Mouse (Mus musculus): ENCODE measurements around the gene Nudt8. TPM values are rescaled to one million over a fixed set of nuclear protein-coding genes. Genes with fewer than 3 reads are reported as not detected.

The Nudt8 gene
- total and polyA plus RNA-seq, 2 experiments from 2014 or later: 22.1 to 26.2 TPM

- H3K27ac ChIP-seq (ENCODE audit: low read depth, low read length): no peak overlapping the region
- TF ChIP-seq CTCF (IDR thresholded peaks at IDR 0.05): no peak
- ATAC-seq (ENCODE audit: low FRiP score) (no peak), DNase-seq (ENCODE audit: low spot score) (no peak)
- peaks cover 7% of the 10 kb centered on the region; the same call in 1 of the 2 replicates for H3K4me1 ChIP-seq (ENCODE audit: insufficient read depth, low read length)
- no peaks in the 10 kb centered on the region for H3K27me3 ChIP-seq (ENCODE audit: insufficient read depth, low read length)
- 90% methylated on average over 5 of the region's 5 CpGs for WGBS
- H3K4me2 ChIP-seq (ENCODE audit: low read depth, low read length, poor library complexity, severe bottlenecking): no peak overlapping the region
- H3K9ac ChIP-seq (replicated peaks; ENCODE audit: low read length, poor library complexity, severe bottlenecking): no peak overlapping the region
- H3K36me3 ChIP-seq (ENCODE audit: insufficient read depth, low read length): peaks cover 10% of the 10 kb centered on the region
- H3K4me3 ChIP-seq (ENCODE audit: low read depth, low read length): no peak overlapping the region
- H3K9me3 ChIP-seq (ENCODE audit: low read length): no peaks in the 10 kb centered on the region
Observed at GRCm38 (mm10) chr19:4001752-4002151, 1.4 kb downstream of the Nudt8 start.

GRCm38 (mm10) chr19:4003112-4003511 is 2.7 kb downstream of the Nudt8 start, which contains the start of gene Doc2g:
Gene Doc2g (plus strand): TSS chr19:4003313.
- Histone ChIP-seq H3K9me3 (ENCODE audit: low read length) (no peaks in the 10 kb centered on the region), H3K4me2 (ENCODE audit: low read depth, low read length, poor library complexity, severe bottlenecking) (no peak within 1 kb of the TSS), H3K4me3 (ENCODE audit: low read depth, low read length) (no peak within 1 kb of the TSS), H3K27me3 (ENCODE audit: insufficient read depth, low read length) (no peaks in the 10 kb centered on the region), H3K9ac (replicated peaks; ENCODE audit: low read length, poor library complexity, severe bottlenecking) (0 out of 2 replicates have a peak within 1 kb of the TSS, but pooled peaks have one; percentile 4), H3K36me3 (ENCODE audit: insufficient read depth, low read length) (peaks cover 23% of the 10 kb centered on the region), H3K4me1 (ENCODE audit: insufficient read depth, low read length) (peaks cover 7% of the 10 kb centered on the region; the same call in 1 of the 2 replicates), H3K27ac (ENCODE audit: low read depth, low read length) (no peak within 1 kb of the TSS)
- no peak for DNase-seq (ENCODE audit: low spot score)
- 87% methylated on average over 1 of the region's 1 CpGs for WGBS
- no peak for ATAC-seq (ENCODE audit: low FRiP score)
- TF ChIP-seq CTCF (IDR thresholded peaks at IDR 0.05): no peak

DNA sequence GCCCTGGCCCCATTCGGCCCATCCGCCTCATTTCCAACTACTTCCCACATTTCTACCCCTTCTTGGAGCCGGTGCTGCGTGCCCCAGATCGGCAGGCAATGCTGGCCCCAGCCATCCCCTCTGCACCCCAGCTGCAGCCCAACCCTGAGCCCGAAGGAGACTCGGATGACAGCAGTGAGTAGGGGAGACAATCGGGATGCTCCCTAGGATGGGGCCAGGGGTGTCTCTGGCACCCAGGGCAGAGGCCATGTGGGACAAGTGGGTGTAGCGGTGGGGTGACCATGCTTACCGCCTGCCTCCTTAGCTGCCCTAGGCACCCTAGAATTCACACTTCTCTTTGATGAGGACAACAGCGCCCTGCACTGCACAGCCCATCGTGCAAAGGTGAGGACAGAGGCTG is 3.3 kb downstream of the Nudt8 start:
- H3K36me3 ChIP-seq (ENCODE audit: insufficient read depth, low read length): peaks cover 27% of the 10 kb centered on the region
- no peak overlapping the region for H3K9ac ChIP-seq (replicated peaks; ENCODE audit: low read length, poor library complexity, severe bottlenecking)
- DNase-seq (ENCODE audit: low spot score) (no peak), ATAC-seq (ENCODE audit: low FRiP score) (no peak)
- H3K27ac ChIP-seq (ENCODE audit: low read depth, low read length): no peak overlapping the region
- WGBS: 86% methylated on average over 12 of the region's 12 CpGs
- no peak overlapping the region for H3K4me2 ChIP-seq (ENCODE audit: low read depth, low read length, poor library complexity, severe bottlenecking)
- TF ChIP-seq CTCF (IDR thresholded peaks at IDR 0.05): no peak
- peaks cover 7% of the 10 kb centered on the region; the same call in 1 of the 2 replicates for H3K4me1 ChIP-seq (ENCODE audit: insufficient read depth, low read length)
- no peaks in the 10 kb centered on the region for H3K9me3 ChIP-seq (ENCODE audit: low read length)
- H3K4me3 ChIP-seq (ENCODE audit: low read depth, low read length): no peak overlapping the region
- no peaks in the 10 kb centered on the region for H3K27me3 ChIP-seq (ENCODE audit: insufficient read depth, low read length)

- Histone ChIP-seq H3K36me3 (ENCODE audit: insufficient read depth, low read length) (peaks cover 34% of the 10 kb centered on the region), H3K9me3 (ENCODE audit: low read length) (no peaks in the 10 kb centered on the region), H3K27me3 (ENCODE audit: insufficient read depth, low read length) (no peaks in the 10 kb centered on the region), H3K27ac (ENCODE audit: low read depth, low read length) (no peak overlapping the region), H3K4me2 (ENCODE audit: low read depth, low read length, poor library complexity, severe bottlenecking) (no peak overlapping the region), H3K4me3 (ENCODE audit: low read depth, low read length) (no peak overlapping the region), H3K9ac (replicated peaks; ENCODE audit: low read length, poor library complexity, severe bottlenecking) (no peak overlapping the region), H3K4me1 (ENCODE audit: insufficient read depth, low read length) (peaks cover 7% of the 10 kb centered on the region; the same call in 1 of the 2 replicates)
- 86% methylated on average over 15 of the region's 15 CpGs for WGBS
- TF ChIP-seq CTCF (IDR thresholded peaks at IDR 0.05): no peak
- ATAC-seq (ENCODE audit: low FRiP score) (no peak), DNase-seq (ENCODE audit: low spot score) (no peak)
Observed at GRCm38 (mm10) chr19:4004331-4004730, 4.0 kb downstream of the Nudt8 start.

DNA sequence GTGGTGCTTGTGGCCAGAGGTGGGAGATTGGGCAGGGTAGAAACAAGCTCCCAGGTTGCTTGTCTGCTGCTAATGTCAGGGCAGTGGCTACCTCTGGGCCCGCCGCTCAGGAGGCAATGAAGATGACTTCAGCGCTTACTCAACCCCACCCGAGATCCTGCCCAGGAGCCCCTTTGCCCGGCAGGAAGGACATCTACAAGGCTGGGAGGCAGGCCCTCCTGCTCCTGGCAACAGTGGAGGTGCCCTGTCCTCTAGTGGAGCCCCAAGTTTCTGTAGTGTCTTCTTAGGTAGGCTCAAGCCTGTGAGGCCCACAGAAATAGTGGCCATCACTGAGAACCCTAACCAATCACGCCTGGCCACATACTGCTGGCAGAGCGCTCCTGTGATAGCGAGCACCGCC is 4.7 kb downstream of the Nudt8 start:
- Histone ChIP-seq H3K27ac (ENCODE audit: low read depth, low read length) (no peak overlapping the region), H3K4me1 (ENCODE audit: insufficient read depth, low read length) (peaks cover 7% of the 10 kb centered on the region; the same call in 1 of the 2 replicates), H3K4me2 (ENCODE audit: low read depth, low read length, poor library complexity, severe bottlenecking) (no peak overlapping the region), H3K27me3 (ENCODE audit: insufficient read depth, low read length) (no peaks in the 10 kb centered on the region), H3K9ac (replicated peaks; ENCODE audit: low read length, poor library complexity, severe bottlenecking) (no peak overlapping the region), H3K36me3 (ENCODE audit: insufficient read depth, low read length) (peaks cover 41% of the 10 kb centered on the region), H3K9me3 (ENCODE audit: low read length) (no peaks in the 10 kb centered on the region), H3K4me3 (ENCODE audit: low read depth, low read length) (no peak overlapping the region)
- WGBS: 90% methylated on average over 9 of the region's 9 CpGs
- ATAC-seq (ENCODE audit: low FRiP score) (no peak), DNase-seq (ENCODE audit: low spot score) (no peak)
- TF ChIP-seq CTCF (IDR thresholded peaks at IDR 0.05): no peak

DNA sequence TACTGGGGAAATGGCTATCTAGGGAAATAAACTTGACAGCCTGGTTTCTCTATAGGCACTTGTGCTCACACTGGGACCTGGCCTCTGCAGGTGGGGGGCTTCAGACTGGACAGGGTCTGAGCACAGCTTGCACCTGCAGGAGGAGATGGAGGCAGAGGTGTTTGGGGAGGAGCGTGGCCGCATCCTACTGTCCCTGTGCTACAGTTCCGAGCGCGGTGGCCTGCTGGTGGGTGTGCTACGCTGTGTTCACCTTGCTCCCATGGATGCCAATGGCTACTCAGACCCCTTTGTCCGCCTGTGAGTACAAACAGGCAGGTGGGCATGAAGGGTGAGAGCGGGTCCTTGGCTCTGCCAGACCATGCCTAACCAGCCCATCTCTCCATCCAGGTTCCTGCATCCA is 5.6 kb downstream of the Nudt8 start:
- Histone ChIP-seq H3K9ac (replicated peaks; ENCODE audit: low read length, poor library complexity, severe bottlenecking) (no peak overlapping the region), H3K4me3 (ENCODE audit: low read depth, low read length) (no peak overlapping the region), H3K9me3 (ENCODE audit: low read length) (no peaks in the 10 kb centered on the region), H3K27me3 (ENCODE audit: insufficient read depth, low read length) (no peaks in the 10 kb centered on the region), H3K4me2 (ENCODE audit: low read depth, low read length, poor library complexity, severe bottlenecking) (no peak overlapping the region), H3K4me1 (ENCODE audit: insufficient read depth, low read length) (peaks cover 7% of the 10 kb centered on the region; the same call in 1 of the 2 replicates), H3K27ac (ENCODE audit: low read depth, low read length) (no peak overlapping the region), H3K36me3 (ENCODE audit: insufficient read depth, low read length) (peaks cover 41% of the 10 kb centered on the region)
- DNase-seq (ENCODE audit: low spot score) (no peak), ATAC-seq (ENCODE audit: low FRiP score) (no peak)
- no peak for TF ChIP-seq CTCF (IDR thresholded peaks at IDR 0.05)
- WGBS: 94% methylated on average over 8 of the region's 8 CpGs

Data from midbrain, postnatal 0 days (tissue).